Mouse (Mus musculus) adrenal gland, adult (tissue): Measurements from ENCODE around the gene Gsn.
A peak's percentile ranks its signal among the peaks of the same experiment; 100 is the strongest.

Source experiments
- DNase-seq, 2 experiments: peaks; one replicate each; pipeline ENCODE4 v3.0.0; 2022 to 2023; ENCODE audit warnings: low spot score in 1 of 2; ENCODE audit not compliant: inconsistent age in 2 of 2

Gene Gsn

GRCm38 (mm10) chr2:35252733-35253132 is 3.4 kb upstream of the Gsn start:
- no peak for DNase-seq

GRCm38 (mm10) chr2:35253751-35254150 is 2.4 kb upstream of the Gsn start:
- no peak for DNase-seq

DNA sequence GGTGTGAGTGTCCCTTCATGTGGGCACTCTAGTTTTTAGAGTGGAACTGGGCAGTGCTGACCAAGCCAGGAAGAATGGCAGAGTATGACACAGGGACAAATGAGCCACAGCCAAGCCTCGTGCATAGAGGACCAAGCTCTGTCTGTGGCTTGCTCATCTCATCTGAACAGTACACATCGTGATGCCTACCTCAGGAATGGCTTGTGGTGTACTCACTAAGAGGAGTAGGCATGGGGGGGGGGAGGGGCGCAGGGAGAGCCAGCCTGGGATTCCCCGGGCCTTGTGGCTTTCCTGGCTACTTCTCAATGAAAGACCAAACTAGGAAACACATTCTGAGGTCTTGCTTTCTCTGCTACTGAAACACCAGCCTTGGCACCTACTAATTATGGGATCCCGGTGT is 1.2 kb upstream of the Gsn start:
- no peak for DNase-seq

- DNase-seq = no peak
Measured at GRCm38 (mm10) chr2:35255462-35255861, 718 bp upstream of the Gsn start.

GRCm38 (mm10) chr2:35256932-35257331 is 752 bp downstream of the Gsn start:
- DNase-seq = peak in 1 of 2 experiments; percentile 57

DNA sequence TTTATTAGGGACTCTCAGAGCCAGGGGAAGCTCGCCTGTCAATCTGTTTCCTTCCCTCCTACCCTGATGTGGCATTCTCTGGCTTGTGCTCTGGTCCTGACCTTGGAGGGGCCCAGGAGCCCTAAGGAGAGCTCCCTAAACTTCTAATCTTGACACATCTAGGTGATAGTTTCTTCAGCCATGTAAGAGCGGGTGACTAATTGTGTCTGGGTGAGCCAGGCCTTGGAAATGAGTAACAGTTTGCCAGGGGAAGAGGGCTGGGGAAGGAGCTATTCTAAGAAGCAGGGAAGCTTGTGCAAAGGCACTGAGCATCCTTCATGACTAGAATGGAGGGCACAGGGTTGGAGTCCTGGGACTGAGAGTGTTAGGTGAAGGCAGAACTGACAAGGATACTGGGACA is 1.7 kb downstream of the Gsn start:
- DNase-seq = peak in 1 of 2 experiments; percentile 63

- DNase-seq = no peak
Measured at GRCm38 (mm10) chr2:35258590-35258989, 2.4 kb downstream of the Gsn start.

DNA sequence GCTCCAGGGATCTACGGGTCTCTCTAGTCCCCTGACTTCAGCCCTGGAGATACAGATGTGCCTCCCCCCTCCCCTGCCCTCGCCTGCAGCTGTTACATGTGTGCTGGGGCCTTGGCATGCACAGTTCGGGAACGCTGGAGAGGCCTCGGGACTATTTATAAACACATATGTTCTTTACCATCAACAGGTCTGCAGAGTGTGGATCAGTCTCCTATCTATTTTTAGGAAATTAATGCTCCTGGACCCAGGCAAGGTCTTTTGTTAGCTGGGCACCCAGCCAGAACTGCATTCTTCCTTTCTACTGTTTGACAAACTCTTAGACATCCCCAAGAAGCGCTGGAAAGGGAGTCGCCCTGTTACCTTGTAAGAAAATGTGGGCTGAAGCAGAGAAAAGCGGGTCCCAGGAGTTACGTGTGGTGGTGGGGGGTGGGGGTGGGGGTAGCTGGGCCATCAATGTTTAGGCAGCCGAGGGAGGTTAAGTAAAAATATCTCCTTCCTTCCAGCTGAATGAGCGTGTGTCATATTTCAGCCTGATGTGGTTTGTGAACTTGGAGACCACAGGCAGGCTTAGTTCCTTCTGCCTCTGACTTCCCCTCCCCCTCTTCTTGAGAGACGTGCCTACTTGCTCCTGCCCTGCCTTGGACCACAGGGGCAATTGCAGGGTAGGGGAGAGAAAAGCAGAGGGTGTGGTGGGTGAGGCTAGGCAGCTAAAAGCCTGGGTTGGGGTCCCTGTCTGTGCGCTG is 3.3 kb downstream of the Gsn start:
- DNase-seq = peak; percentile 59 to 81

DNA sequence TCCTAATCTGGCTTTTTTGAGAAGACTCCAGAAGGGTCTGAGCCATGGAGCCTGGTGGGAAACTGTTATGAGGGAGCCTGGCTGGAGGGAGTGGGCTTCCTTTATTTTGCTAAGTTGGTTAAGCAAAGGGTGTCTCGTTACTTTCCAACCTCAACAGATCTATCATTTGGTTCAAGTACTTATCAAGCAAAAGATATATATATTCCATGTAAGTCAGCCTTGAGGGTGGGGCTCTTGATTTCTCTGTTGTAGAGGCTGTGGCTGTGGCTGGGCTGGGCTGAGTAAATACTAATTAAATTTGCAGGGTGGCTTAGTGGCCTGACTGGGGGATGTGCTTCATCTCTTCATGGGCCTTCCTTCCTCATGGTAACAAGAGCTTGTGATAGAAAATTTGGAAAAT is 4.1 kb downstream of the Gsn start:
- no peak for DNase-seq

DNA sequence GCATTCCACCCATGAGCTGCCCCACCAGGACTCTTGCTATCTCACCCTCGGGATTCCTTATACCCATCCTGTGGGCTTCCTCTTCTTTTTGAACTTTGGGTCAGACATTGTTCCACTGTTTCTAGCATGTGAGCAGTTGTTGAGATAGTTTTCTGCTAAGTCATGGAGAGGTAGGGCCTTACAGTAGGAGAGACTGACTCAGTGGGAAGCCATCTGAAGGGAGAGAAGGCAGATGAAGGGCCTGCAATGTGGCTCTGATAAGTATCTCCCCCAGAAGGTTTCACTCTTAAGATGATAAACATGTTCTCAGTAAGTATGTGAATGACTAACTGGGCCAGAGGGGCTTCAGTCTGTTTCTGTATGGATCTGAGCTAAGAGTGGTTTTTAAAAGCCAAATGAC is 7.9 kb downstream of the Gsn start:
- DNase-seq = no peak

DNA sequence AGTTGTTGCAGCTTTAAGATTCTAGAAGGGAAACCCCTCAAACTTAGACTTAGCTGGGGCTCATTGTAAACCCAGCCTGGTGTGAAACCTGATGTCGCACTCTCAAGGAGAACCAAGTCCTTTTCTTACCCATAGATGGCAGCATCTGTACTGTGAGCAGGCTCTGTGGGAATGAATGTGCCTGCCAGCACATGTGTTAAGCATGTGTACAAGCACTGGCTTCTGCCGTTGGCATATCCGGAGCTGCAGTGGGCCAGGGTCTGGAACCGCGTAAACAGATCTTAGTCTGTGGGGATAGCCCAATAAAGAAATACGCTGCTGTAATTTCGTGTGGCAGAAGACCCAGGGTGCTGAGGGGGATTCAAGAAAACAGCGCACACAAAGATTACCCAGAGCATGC is 9.1 kb downstream of the Gsn start:
- peak; percentile 48 to 82 for DNase-seq

GRCm38 (mm10) chr2:35265775-35266174 is 9.6 kb downstream of the Gsn start:
- DNase-seq = no peak

DNA sequence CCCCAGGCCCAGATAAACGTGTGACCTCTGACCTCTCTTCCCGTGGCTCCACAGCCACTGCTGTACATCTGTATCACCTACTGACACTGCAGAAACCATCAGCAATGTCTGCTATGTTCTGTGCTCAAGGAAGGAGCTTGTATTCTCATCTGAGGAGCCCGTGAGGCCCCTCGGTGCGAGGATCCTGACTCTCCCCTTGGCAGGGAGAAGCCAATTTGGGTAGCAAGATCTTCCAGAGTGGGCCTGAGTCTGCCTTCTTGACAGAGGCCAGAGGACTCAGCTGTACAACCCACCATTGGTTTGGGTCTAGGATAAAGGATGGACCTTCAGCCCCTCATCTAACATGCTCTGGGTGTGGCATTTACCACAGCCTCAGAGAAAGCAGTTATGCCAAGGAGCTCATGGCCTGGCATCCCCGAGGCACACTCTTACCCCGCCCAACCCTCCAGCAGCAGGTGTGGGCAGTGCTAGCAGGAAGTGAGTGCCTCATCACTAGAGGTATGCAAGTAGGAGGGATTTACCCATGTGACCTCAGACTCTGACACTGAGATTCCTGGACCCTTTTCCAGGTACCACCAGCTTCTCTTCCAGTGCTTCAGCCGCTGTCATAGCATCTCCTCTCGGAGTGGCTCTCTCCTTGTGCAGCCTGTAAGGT is 10.2 kb downstream of the Gsn start:
- DNase-seq = no peak

DNA sequence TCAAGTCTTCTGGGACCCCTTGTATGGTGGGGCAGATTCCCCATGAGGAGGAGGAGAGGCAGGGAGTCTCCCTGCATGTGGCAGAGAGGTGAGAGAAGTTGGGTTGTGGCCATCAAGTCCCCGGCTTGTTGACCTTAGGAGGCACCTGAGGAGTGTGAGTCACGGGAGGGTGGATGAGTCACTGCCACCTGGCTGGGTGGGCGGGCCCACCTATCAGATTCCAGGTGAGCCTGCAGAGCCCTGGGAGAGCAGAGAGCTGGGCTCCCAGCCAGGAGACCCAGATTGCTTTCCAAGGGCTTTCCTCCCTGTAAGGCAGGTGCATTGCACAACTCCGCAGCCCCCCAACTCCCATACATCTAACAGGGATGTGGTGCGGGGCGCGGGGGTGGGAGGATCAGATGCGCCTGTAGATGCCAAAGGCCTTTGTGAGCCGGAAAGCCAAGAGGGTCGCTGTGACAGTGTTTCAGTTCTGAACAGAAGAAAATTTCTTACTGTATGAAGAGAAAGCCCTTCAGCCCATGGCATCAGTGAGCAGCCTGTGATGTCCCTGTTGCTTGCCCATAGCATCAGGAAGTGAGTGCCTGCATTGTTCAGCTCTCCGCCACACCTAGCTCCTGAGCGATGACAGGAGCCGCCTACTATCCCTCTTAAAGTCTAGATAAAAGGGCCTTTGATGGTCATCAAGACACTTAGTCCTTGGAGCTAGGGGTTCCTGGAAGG is 11.1 kb downstream of the Gsn start:
- no peak for DNase-seq

DNA sequence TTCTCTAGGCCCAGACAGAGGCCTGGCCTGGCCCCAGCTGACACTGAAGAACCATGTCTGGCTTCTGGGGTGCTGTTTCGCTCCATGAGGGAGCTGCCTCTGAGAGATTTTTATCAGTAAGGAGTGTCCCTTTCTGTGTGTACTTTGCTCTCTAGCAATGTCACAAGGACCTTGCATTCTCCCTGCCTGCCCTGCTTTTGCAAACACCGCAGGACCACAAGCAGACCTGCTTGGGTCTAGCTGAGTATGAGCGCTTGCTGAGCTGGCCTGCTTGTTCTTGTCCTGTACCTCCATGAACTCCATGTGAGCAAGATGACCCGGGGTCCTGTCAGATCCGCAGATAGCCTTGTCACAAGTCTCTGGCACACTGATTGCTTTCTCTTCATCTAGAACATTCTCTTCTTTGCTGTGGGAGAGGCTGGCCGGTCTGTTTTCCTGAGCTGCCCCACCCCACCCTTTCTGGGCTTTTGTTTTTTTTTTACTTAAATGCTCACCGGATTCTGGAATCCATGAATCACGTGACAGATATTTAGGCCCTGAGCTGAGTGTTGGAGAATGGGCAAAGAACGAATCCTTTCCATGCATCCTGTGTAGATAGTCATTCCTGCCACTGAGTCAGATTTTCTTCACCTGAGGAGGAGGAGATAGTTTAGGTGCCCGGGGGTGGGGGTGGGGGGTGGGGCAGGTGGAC is 11.8 kb downstream of the Gsn start:
- DNase-seq = no peak

DNA sequence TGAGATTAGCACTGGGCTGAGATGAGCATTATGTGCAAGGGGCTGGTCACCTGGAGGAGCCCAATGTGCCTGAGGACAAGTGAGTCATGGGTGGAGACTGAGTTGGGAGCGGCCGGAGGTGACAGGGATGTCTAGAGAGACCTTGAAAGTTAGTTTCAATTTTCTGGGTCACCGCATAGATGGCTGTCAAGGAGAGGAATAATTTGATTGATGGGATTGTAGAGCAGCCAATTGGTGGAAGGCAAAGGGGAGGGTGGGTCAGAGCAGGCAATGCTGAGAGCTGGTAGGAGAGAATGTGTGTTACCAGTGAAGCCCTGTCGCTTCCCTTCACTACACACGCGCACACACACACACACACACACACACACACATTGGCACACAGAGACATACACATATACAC is 13.0 kb downstream of the Gsn start:
- peak; percentile 59 to 83 for DNase-seq

DNA sequence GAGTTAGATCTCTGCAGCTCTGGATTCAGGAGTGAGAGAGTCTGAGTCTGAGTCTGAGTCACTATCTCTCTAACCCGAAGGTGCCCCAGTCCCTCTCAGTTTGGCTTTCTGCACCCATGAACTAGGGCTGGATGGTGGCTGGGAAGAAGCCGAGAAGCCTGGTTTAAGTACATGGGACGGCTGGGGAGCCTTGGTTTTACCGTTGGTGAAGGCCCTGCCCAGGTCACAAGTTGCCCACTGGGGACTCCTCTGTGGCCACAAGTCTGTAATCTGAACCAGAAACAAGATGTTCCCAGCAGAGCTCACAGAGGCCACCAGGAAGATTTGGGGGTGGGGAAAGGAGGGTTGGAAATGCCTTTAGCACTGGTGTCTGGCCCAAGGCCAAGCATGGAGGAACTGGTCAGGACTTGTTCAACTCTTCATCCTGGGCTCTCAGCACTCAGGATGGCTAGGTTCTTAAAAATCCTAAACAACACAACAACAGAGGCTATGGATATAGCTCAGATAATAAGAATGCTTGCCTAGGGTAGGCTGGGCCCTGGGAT is 13.6 kb downstream of the Gsn start:
- DNase-seq = peak; percentile 45 to 58

DNA sequence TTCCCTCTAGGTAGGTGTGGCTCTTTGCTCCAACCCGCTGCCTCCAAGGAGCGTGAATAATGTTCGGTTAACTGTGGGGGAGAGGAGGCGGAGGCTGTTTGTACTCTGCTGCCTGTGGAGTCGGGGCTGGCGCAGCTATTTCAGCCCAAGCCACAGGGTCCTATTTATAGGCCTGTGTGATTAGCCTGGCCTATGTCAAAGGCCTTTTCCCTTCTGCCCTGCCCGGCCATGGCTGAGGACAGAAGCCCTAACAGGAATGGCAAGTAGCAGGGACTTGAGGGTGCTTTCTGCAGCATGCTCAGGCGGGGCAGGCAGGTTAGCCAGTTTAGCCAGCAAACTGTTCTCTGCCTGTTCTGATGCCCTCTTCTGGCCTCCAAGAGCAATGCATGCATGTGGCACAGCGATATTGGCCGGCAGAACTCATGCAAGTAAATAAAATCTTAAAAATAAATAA is 14.4 kb downstream of the Gsn start:
- peak; percentile 59 to 87 for DNase-seq

DNA sequence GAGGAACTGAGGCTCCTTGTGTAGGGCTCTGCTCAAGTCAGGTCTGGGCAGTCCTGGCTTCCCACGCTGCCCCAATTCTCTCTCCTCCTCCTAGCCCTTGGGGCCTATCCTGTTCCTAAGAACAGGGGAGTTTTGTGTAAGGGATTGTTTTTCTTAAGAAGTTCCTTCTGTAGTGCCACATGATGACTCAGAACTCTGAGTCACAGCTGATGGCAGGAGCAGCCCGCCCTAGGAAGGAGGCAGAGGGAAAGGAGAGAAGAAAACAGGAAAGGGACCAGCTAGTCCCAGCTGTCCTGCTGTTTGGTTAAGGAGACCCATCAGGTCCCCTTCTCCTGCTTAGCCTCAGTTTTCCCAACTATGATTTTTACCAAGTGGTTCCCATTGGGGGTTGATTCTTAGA is 15.6 kb downstream of the Gsn start:
- peak; percentile 69 to 84 for DNase-seq

- no peak for DNase-seq
Measured at GRCm38 (mm10) chr2:35272881-35273280, 16.7 kb downstream of the Gsn start.

DNA sequence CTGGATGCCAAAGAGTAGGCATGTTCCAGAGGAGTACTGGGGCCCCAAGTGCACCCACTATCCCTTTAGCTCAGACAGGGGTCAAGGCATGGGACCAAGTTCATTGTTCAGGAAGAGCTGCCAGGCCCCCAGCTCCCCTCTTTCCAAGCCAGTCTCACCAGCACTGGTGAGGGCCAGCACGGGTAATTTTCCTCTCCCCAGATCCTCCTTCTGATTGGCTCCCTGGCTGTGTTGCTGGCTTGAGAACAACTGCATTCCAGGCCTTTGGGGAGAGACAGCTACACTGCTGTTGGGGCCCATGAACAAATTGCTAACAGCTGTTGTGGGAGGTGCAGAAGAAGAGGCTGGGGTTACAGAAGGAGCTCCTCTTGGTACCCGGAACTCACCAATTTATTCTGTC is 17.4 kb downstream of the Gsn start:
- DNase-seq = peak; percentile 40 to 73
